Mouse (Mus musculus): Measurements from ENCODE around the gene Olfr1085.
"Not testable (repeated sequence)": the region's sequence is repeated elsewhere in the genome, so short reads cannot be mapped to it uniquely, and the experiment has no call there.

Gene Olfr1085

DNA sequence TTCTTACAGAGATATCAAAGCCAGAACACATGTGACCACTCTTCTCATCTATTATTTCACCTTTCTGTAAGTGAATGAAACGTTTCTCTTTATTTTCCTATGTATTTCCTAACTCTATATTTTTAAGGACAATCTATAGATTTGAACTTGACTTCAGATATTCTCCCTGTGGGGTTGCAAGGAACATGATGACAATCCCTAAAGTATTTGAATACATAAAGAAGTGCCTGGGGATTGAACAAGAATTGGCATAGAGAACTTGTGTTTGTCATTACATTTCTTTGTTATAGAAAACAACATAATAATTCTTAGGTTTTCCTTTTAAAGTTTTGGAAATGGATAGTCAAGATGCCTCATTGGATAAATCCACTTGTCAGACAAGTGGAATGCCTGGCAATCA, at the start of gene Olfr1085:
Gene Olfr1085 (minus strand): TSS at position 101 of the 400 bp plus-strand sequence.
- DNase-seq (ENCODE audit: low spot score in 2 of 2) = no peak

DNA sequence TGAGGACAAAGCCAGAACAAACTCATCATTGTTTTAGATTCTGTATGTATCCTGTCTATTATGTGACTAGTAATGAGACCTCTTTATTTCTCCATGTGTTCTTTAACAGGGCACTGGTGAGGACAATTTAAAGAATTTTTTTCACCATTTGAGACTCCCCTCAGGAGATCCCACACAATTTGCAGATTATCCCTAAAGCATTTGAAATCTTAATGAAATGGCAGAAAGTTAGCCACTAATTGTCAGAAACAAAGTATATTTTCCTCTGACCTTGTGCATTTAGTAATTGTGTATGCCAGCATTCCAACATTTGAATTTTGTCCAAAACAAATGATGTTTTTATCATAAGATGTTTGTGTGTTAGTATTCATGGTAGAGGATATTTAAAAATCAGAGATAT, 36.5 kb upstream of the Olfr1085 start, which contains the start of gene Olfr1087:
Gene Olfr1087 (minus strand): TSS at position 101 of the 400 bp plus-strand sequence.
- no peak for DNase-seq (ENCODE audit: low spot score in 2 of 2)

DNA sequence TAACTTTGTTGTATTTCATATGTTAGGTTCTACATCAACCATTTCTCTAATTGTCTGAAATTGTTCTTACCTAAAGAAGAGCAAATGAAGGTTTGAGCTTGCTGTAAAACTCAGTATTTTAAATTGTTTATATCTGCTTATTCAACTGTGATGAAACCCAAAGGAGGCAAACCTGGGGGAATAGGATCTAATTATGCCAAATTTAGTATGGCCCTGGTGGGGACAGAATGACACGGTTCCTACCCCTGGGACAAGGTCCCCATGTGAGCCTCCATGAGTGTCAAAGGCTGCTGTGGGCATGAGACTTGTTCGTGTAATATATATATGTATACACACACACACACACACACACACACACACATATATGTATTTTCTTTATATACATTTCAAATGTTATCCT, 18.2 kb upstream of the Olfr1085 start, which contains the start of gene Olfr1086:
Gene Olfr1086 (minus strand): TSS at position 101 of the 400 bp plus-strand sequence.
- no peak for DNase-seq (ENCODE audit: low spot score in 2 of 2)

DNA sequence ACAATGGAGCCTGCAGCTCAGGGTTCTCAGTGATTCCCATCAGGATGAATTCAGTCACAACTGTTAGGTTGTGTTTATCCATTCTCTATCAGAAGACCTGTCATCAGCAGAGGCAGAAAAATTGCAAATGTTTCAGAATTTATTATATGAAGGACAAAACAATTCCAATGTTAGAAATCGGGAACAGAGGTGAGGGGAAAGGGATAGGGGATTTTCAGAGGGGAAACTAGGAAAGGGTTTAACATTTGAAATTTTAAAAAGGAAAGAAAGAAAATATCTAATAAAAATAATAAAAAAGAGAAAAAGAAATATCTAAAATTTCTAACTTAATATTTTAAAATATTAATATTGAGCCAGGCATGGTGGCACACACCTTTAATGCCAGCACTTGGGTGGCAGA, 22.2 kb downstream of the Olfr1085 start, which contains the start of gene Olfr1084:
Gene Olfr1084 (minus strand): TSS at position 101 of the 400 bp plus-strand sequence.
- not testable (repeated sequence) for DNase-seq (ENCODE audit: low spot score in 2 of 2)

All from frontal cortex, postnatal 14 days (tissue).